Mouse (Mus musculus): Measurements from ENCODE around the gene Cmtm4. TPM values are rescaled to one million over a fixed set of nuclear protein-coding genes. Genes with fewer than 3 reads are reported as not detected.

Cmtm4 gene
- 6.3 and 6.9 TPM in 2 replicates for polyA plus RNA-seq (2015; fragmentation: Nextera tagmentation; extraction: Ambion mirVana)

- peaks cover 10% of the 10 kb centered on the region for H3K4me1 ChIP-seq (replicated peaks)
- peak; percentile 89 for ATAC-seq
- peak within 1 kb of the TSS; percentile 87 for H3K4me3 ChIP-seq (replicated peaks)
- H3K4me2 ChIP-seq (replicated peaks), result peak within 1 kb of the TSS; percentile 91
- H3K36me3 ChIP-seq, result no peaks in the 10 kb centered on the region
- H3K27ac ChIP-seq, result peak within 1 kb of the TSS; percentile 88
- 1% methylated on average over 26 of the region's 54 CpGs for WGBS
- peak within 1 kb of the TSS; percentile 94 for H3K9ac ChIP-seq
- H3K9me3 ChIP-seq, result no peaks in the 10 kb centered on the region
- no peaks in the 10 kb centered on the region for H3K27me3 ChIP-seq (replicated peaks)
These were observed at the start of gene Cmtm4 for GRCm38 (mm10) chr8:104395703-104396357. Cmtm4 (minus strand) TSS chr8:104395807.

DNA sequence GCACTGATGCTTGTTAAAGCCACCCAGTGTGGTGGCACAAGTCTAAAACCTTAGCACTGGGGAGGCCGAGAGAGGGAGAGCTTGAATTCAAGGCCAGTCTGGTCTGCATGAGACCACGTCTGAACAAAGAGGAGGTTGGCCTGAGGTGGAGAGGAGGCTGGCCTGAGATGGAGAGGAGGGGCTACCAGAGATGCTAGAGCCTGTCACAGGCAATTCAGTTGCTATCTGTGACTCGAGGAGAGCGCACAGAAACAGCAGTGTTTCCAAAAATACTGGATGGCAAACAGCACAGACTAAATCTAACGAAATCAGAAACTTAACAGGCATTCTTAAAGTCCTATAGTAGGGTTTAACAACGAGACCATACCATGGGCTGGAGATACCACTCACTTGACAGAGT is 49.6 kb upstream of the Cmtm4 start:
- Histone ChIP-seq H3K4me3 (replicated peaks) (no peak overlapping the region), H3K27ac (no peak overlapping the region), H3K36me3 (no peaks in the 10 kb centered on the region), H3K9me3 (no peaks in the 10 kb centered on the region), H3K4me2 (replicated peaks) (no peak overlapping the region), H3K27me3 (replicated peaks) (no peaks in the 10 kb centered on the region), H3K9ac (no peak overlapping the region), H3K4me1 (replicated peaks) (peaks cover 11% of the 10 kb centered on the region)
- WGBS, result 59% methylated on average over 6 of the region's 6 CpGs
- ATAC-seq, result no peak

DNA sequence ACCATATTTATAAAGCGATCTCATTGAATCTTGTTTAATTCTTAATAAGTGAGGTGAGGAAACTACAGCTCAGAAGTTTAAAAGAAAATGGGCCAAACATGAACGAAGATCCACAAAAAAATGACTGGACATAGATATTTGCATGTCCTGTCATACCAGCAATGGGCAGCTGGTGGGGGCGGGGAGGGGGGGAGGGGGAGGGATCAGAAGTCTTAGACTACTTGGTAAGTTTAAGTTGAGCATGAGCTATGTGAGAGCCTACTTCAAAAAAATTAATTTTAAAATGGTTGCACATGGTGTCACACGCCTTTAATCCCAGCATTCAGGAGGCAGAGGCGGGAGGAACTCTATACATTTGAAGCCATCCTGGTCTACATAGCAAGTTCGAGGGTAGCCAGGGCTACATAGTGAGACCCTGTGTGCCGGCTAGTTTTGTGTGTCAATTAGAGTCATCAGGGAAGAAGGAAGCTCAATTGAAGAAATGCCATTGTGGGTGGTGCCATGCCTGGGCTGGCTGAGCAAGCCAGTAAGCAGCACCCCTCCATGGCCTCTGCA is 47.6 kb upstream of the Cmtm4 start:
- Histone ChIP-seq H3K4me1 (replicated peaks) (peaks cover 11% of the 10 kb centered on the region), H3K4me2 (replicated peaks) (peak overlapping the region; percentile 70; the same call in 1 of the 2 replicates), H3K9ac (no peak overlapping the region), H3K27ac (no peak overlapping the region), H3K9me3 (no peaks in the 10 kb centered on the region), H3K36me3 (peaks cover 6% of the 10 kb centered on the region; the same call in 1 of the 2 replicates), H3K27me3 (replicated peaks) (no peaks in the 10 kb centered on the region), H3K4me3 (replicated peaks) (peak overlapping the region; percentile 96)
- WGBS, result 68% methylated on average over 7 of the region's 7 CpGs
- peak; percentile 10 for ATAC-seq

DNA sequence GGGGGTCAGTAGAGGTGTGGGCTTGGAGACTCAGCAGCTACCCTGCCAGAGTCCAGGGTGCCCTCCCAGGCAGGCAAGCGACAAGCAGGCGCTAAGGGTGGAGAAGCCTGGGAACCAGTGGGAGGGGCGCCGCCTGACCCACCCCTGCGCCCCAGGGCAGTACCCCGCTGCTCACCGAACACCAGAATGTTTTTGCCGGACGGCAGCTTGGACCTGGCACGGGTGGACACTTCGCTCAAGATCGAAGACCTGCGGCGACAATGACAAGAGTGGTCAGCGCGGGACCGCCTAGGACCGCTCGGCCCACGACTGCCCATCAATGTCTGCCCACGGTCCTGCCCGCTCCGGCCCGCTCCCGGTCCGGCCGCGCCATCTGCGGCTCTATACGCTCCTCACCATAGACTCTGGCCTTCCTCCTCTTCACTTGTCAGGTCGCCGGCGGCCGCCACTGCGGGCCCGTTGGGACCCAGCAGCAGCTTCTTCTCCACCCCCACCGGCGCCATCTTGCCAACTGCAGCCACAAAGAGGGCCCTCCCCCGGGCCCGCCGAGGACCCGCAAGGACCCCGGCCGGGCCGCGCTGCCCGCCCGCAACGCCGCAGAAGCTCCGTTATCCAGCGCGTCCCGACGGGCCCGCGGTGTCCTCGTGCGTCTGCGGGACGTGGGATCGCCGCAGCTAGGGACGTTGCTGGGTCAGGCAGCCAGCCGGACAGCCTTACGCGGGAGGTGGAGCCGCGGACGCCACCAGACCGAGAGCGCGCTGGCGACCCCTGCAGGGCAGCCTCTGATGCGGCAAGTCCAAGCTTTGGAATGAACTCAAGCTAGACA is 46.9 kb upstream of the Cmtm4 start, which contains the start of gene Dync1li2:
Gene Dync1li2 (minus strand): TSS at position 749 of the 826 bp plus-strand sequence.
- Histone ChIP-seq H3K4me3 (replicated peaks) (peak within 1 kb of the TSS; percentile 96), H3K9me3 (no peaks in the 10 kb centered on the region), H3K9ac (peak within 1 kb of the TSS; percentile 88), H3K36me3 (peaks cover 10% of the 10 kb centered on the region; the same call in 1 of the 2 replicates), H3K27ac (peak within 1 kb of the TSS; percentile 85), H3K4me2 (replicated peaks) (peak within 1 kb of the TSS; percentile 70), H3K27me3 (replicated peaks) (no peaks in the 10 kb centered on the region), H3K4me1 (replicated peaks) (peaks cover 11% of the 10 kb centered on the region)
- WGBS, result under 1% methylated on average over 74 of the region's 75 CpGs
- peak; percentile 91 for ATAC-seq

DNA sequence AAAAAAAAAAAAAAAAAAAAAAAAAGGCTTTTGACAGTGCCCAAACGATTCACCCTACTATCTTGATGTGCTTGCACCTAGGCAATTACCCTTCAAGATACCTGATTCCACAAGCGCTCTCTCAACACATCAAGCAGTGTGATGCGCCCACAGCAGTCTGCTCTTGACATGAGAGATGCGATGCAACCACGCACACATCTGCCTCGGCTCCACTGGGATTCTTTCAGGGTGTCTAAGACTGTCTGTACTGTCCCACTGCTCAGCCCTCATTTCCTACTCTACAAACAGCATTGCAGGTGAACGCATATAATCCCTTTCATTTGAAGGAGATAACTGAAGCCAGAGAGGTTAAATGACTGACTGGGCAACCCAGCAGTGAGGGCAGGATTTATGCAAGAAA is 46.0 kb upstream of the Cmtm4 start:
- H3K27ac ChIP-seq, result 0 out of 2 replicates have a peak overlapping the region, but pooled peaks have one; percentile 85
- peaks cover 16% of the 10 kb centered on the region; the same call in 1 of the 2 replicates for H3K36me3 ChIP-seq
- 53% methylated on average over 7 of the region's 7 CpGs for WGBS
- peak overlapping the region; percentile 88 for H3K9ac ChIP-seq
- peaks cover 11% of the 10 kb centered on the region for H3K4me1 ChIP-seq (replicated peaks)
- H3K9me3 ChIP-seq, result no peaks in the 10 kb centered on the region
- H3K27me3 ChIP-seq (replicated peaks), result no peaks in the 10 kb centered on the region
- H3K4me3 ChIP-seq (replicated peaks), result peak overlapping the region; percentile 96
- no peak for ATAC-seq
- peak overlapping the region; percentile 70 for H3K4me2 ChIP-seq (replicated peaks)

GRCm38 (mm10) chr8:104439461-104439860 is 43.9 kb upstream of the Cmtm4 start:
- Histone ChIP-seq H3K4me1 (replicated peaks) (peaks cover 16% of the 10 kb centered on the region), H3K27ac (no peak overlapping the region), H3K9me3 (no peaks in the 10 kb centered on the region), H3K4me3 (replicated peaks) (no peak overlapping the region), H3K27me3 (replicated peaks) (no peaks in the 10 kb centered on the region), H3K4me2 (replicated peaks) (no peak overlapping the region), H3K36me3 (peaks cover 21% of the 10 kb centered on the region), H3K9ac (no peak overlapping the region)
- ATAC-seq, result no peak
- 91% methylated on average over 8 of the region's 8 CpGs for WGBS

DNA sequence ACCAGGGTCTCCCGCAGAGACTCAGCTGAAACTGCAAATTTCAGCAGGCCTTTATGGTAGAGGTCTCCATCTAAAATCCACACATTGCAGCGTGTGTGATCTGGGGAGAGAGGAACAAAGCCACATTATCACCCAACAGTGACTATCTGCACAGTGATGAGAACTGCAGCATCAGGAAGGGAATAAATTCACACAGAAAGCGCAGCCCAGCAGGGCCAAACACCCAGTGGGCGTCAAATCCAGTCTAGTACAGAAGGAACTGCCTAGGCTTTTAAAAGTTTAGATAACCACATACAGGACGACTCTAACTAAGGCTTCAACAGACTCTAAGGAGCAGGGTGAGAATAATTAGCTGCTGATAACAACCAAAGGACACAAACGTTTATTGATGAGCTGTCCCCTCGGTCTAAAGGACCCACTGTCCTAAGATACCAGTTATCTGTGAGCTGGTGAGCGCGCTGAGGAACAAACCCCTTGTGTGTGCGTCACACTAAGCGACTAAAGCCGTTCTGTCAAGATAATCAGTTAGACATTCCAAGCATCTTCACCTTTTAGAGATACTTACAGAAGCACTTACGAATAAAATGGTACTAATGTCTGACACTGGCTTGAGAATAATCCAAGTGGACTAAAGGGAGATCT is 42.0 kb upstream of the Cmtm4 start:
- peaks cover 16% of the 10 kb centered on the region for H3K4me1 ChIP-seq (replicated peaks)
- H3K4me2 ChIP-seq (replicated peaks), result no peak overlapping the region
- H3K9me3 ChIP-seq, result no peaks in the 10 kb centered on the region
- ATAC-seq, result no peak
- no peaks in the 10 kb centered on the region for H3K27me3 ChIP-seq (replicated peaks)
- peaks cover 27% of the 10 kb centered on the region for H3K36me3 ChIP-seq
- 87% methylated on average over 13 of the region's 13 CpGs for WGBS
- H3K4me3 ChIP-seq (replicated peaks), result no peak overlapping the region
- H3K9ac ChIP-seq, result no peak overlapping the region
- H3K27ac ChIP-seq, result no peak overlapping the region

- Histone ChIP-seq H3K4me3 (replicated peaks) (no peak overlapping the region), H3K27ac (peak overlapping the region; percentile 29), H3K9me3 (no peaks in the 10 kb centered on the region), H3K4me2 (replicated peaks) (no peak overlapping the region), H3K27me3 (replicated peaks) (no peaks in the 10 kb centered on the region), H3K4me1 (replicated peaks) (peaks cover 12% of the 10 kb centered on the region), H3K36me3 (peaks cover 37% of the 10 kb centered on the region), H3K9ac (no peak overlapping the region)
- 93% methylated on average over 4 of the region's 4 CpGs for WGBS
- no peak for ATAC-seq
These were observed 41.0 kb upstream of the Cmtm4 start for GRCm38 (mm10) chr8:104436591-104436990.

DNA sequence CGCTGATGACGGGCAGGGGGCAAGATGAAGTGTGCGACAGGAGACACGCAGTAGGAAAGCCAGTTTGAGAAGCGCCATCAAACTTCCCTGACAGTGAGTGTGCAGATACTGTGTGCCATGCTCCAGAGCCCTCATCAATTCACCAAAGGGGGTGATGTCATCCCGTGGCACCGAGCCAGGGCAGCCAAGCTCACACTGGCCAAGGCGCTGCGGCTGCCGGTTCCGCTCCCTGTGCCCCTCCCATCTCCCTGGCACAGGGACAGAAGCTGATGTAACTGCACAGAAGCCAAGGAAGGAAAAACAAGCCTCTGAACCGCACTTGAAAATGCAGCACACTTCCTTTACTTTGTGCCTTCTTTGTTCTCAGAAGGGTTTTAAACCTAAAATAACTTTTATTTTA is 40.4 kb upstream of the Cmtm4 start:
- WGBS, result 48% methylated on average over 12 of the region's 12 CpGs
- H3K4me1 ChIP-seq (replicated peaks), result peaks cover 7% of the 10 kb centered on the region
- H3K27ac ChIP-seq, result peak overlapping the region; percentile 29
- peaks cover 42% of the 10 kb centered on the region for H3K36me3 ChIP-seq
- ATAC-seq, result peak; percentile 87
- no peak overlapping the region for H3K4me2 ChIP-seq (replicated peaks)
- no peak overlapping the region for H3K4me3 ChIP-seq (replicated peaks)
- H3K27me3 ChIP-seq (replicated peaks), result no peaks in the 10 kb centered on the region
- no peak overlapping the region for H3K9ac ChIP-seq
- H3K9me3 ChIP-seq, result no peaks in the 10 kb centered on the region

DNA sequence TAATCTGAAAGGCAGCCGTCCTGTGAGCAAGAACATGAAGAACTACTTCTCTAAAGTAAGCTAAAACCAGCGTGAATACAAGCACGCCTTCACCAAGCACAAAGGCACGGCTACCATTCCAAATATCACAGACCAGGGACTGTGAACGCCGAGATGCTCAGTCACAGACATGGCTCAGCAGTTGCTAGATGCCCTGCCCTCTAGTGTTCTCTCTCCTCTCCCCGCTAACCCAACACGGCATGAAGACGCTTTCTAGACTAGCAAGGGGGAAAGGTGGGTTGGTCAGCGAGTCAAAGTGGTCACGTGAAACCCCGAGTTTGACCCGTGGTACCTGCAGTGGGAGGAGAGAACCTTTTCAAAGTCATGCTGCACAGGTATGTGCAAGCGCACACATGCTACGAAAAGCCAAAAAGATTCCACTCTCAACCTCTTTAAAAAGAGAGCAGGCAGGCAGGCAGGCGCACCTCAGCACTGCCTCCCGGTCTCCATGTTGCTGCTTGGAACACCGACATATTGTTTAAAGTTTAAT is 39.3 kb upstream of the Cmtm4 start:
- 88% methylated on average over 18 of the region's 18 CpGs for WGBS
- H3K4me1 ChIP-seq (replicated peaks), result 0 out of 2 replicates have a peak, but pooled peaks cover 4% of the 10 kb centered on the region
- no peak overlapping the region for H3K9ac ChIP-seq
- peaks cover 50% of the 10 kb centered on the region for H3K36me3 ChIP-seq
- no peak overlapping the region for H3K4me3 ChIP-seq (replicated peaks)
- ATAC-seq, result no peak
- H3K27ac ChIP-seq, result no peak overlapping the region
- no peaks in the 10 kb centered on the region for H3K9me3 ChIP-seq
- no peak overlapping the region for H3K4me2 ChIP-seq (replicated peaks)
- no peaks in the 10 kb centered on the region for H3K27me3 ChIP-seq (replicated peaks)

DNA sequence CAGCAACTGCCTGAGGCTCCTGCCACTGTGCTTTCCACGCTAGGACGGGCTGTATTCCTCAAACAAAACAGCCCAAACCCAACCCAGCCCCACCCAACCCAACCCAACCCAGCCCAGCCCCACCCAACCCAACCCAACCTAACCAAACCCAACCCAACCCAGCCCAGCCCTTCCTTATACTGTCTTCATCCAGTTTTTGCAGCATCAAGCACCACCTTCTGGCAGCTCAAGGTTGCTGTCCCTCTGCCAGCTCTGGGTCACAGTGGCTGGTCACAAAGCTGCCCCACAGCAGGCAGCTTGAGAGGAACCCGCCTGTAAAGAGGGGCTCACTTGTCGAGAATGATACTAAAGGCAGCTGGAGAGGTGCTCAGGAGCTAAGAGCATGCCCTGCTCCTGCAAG is 38.7 kb upstream of the Cmtm4 start:
- Histone ChIP-seq H3K4me1 (replicated peaks) (0 out of 2 replicates have a peak, but pooled peaks cover 4% of the 10 kb centered on the region), H3K27ac (no peak overlapping the region), H3K36me3 (peaks cover 51% of the 10 kb centered on the region), H3K9me3 (no peaks in the 10 kb centered on the region), H3K4me3 (replicated peaks) (no peak overlapping the region), H3K27me3 (replicated peaks) (no peaks in the 10 kb centered on the region), H3K4me2 (replicated peaks) (no peak overlapping the region), H3K9ac (no peak overlapping the region)
- ATAC-seq, result peak; percentile 65; the same call in 1 of the 2 replicates
- WGBS, result 74% methylated on average over 4 of the region's 4 CpGs

All from intestine, embryonic 15.5 days (tissue).